Mouse (Mus musculus) B cell, adult 62 days (primary cell): ENCODE measurements around the gene Flrt2. TPM values are rescaled to one million over a fixed set of nuclear protein-coding genes. Genes with fewer than 3 reads are reported as not detected.

Source experiments
- total RNA-seq: library from RNA; stranded (reverse); gene quantifications from 4 replicates; pipeline ENCODE4 v1.2.4, GENCODE M21; 2023

The Flrt2 gene
- 0.12 TPM in 1 of 4 replicates, not detected in the others for total RNA-seq

DNA sequence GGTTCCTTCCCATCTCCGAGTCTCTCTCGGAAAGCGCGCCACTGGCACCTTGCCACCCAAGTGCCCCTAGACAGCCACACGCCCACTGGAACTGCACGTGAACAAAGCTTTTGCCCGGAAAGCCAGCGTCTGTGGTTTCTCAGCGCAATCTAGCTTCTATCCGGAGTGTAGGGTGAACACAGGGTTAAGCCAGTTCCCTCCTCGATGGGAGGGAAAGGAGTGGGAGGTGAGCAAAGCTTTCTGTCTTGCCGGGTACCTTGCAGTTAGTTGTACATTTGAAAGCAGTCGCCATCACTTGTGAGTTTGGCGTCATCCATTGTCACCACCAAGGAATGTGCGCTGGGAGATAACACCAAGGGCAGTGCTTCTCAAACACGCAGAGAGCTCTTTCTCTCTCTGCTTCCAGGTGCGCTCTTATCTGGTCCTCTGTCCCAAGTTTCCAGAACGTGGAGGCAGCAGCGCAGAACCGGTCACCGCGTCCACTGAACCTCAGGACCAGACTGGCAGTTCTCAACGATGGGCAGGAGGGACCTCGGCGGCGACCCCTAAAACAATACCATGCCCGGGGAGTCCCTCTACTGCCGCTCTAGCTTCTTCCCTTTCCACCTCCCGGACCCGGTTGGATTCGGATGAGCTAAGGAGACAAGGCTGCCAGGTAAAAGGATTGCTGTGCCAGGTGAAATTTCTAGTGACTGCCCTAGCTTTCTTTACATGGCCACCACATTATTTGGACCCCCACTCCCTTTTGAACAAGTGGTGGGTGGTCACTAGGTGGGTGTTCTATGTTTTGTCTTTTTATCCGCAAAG, at the start of gene Flrt2:
TSS of gene Flrt2 (plus strand) at position 266 of the 807 bp plus-strand sequence.

